Mouse (Mus musculus) ES-E14 (cell line): ENCODE measurements at regions not wholly inside any gene's neighbourhood (a gene's known extent, or its start where the extent isn't known, plus 50 kb on each side); places are given as distances from the start of the nearest gene placed in this dataset.

ENCODE experiments used
- CHD2 ChIP-seq: IDR thresholded peaks from 2 replicates; pipeline ENCODE4 v1.6.1; 2014; ENCODE audit warnings: mild to moderate bottlenecking, low read depth, low read length, inconsistent platforms
- HCFC1 ChIP-seq: IDR thresholded peaks from 2 replicates; pipeline ENCODE4 v1.6.1; 2012; ENCODE audit warnings: low read length, inconsistent platforms, borderline replicate concordance; ENCODE audit not compliant: insufficient read depth
- MAFK ChIP-seq: IDR thresholded peaks from 2 replicates; pipeline ENCODE4 v1.6.1; 2014; ENCODE audit warnings: mild to moderate bottlenecking, low read depth, low read length, inconsistent platforms; ENCODE audit not compliant: insufficient read depth
- ZC3H11A ChIP-seq: IDR thresholded peaks from 2 replicates; pipeline ENCODE4 v1.6.1; 2012; ENCODE audit warnings: low read depth, mild to moderate bottlenecking, inconsistent platforms, low read length, borderline replicate concordance
- ZNF384 ChIP-seq: IDR thresholded peaks from 2 replicates; pipeline ENCODE4 v1.6.1; 2012; ENCODE audit warnings: low read depth, low read length, inconsistent platforms

DNA sequence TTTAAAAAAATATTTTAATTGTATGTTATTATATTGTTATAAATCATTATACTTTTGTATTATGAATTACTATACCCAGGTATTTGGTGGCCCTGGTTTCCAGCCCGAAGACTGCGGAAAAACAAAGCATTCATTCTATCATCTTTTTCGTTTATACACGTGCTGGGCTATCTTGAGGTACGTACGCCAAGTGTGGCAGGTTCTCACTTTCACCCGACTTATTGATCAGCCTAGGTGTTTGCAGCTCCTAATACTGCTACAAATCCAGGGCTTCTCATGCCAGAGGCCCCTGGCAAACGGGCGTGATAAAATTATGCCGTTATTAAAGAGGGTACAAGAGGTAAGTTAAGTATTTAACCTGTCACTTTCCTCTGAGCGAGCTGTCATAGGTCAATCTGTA, 145.5 kb downstream of the Tbc1d30 start:
- TF ChIP-seq ZNF384 (no peak), HCFC1 (no peak), ZC3H11A (no peak), MAFK (no peak), CHD2 (no peak)
